Mouse (Mus musculus) liver, adult 2 months (tissue): ENCODE results near the gene Plekhm3. TPM values are rescaled to one million over a fixed set of nuclear protein-coding genes. Genes with fewer than 3 reads are reported as not detected.
A peak's percentile ranks its signal among the peaks of the same experiment; 100 is the strongest.

Experiments
- DNase-seq: peaks from one replicate; pipeline ENCODE4 v3.0.0-alpha.2; 2011; ENCODE audit warnings: low read depth, low spot score; ENCODE audit errors: extremely low read depth
- H3K27ac ChIP-seq: fragments of 200-500 bp; replicated peaks from 2 replicates; pipeline ENCODE4 v1.5.1; 2012; ENCODE audit warnings: low read depth, mild to moderate bottlenecking, control low read depth, inconsistent platforms, low read length; ENCODE audit not compliant: insufficient read depth
- H3K27me3 ChIP-seq: fragments of 200-500 bp; 2 replicates; pipeline ENCODE4 v1.6.1; 2012; ENCODE audit warnings: mild to moderate bottlenecking, moderate library complexity, low read length, inconsistent platforms; ENCODE audit not compliant: control insufficient read depth, insufficient read depth
- H3K36me3 ChIP-seq: fragments of 200-500 bp; 2 replicates; pipeline ENCODE4 v1.6.1; 2012; ENCODE audit warnings: low read length, inconsistent platforms; ENCODE audit not compliant: control insufficient read depth, insufficient read depth
- H3K4me1 ChIP-seq: fragments of 200-500 bp; 2 replicates; pipeline ENCODE4 v1.6.1; 2011; ENCODE audit warnings: low read length; ENCODE audit not compliant: control insufficient read depth, insufficient read depth
- H3K4me3 ChIP-seq: fragments of 200-500 bp; 2 replicates; pipeline ENCODE4 v1.5.1; 2011; ENCODE audit warnings: low read depth, mild to moderate bottlenecking, control low read depth, low read length, moderate library complexity; ENCODE audit not compliant: insufficient read depth
- H3K79me2 ChIP-seq: fragments of 200-500 bp; 2 replicates; pipeline ENCODE4 v1.6.1; 2012; ENCODE audit warnings: inconsistent platforms, mild to moderate bottlenecking, low read length, moderate library complexity; ENCODE audit not compliant: control insufficient read depth, insufficient read depth
- H3K9ac ChIP-seq: fragments of 200-500 bp; 2 replicates; pipeline ENCODE4 v1.6.1; 2012; ENCODE audit warnings: low read depth, mild to moderate bottlenecking, control low read depth, inconsistent platforms, low read length
- CTCF ChIP-seq: fragments of 200-500 bp; IDR thresholded peaks from 2 replicates; pipeline ENCODE4 v1.5.1; 2011; ENCODE audit warnings: low read depth, low read length, control low read depth
- POLR2A ChIP-seq: fragments of 200-500 bp; IDR thresholded peaks from 2 replicates; pipeline ENCODE4 v1.6.1; 2011; ENCODE audit warnings: low read length, control low read depth; ENCODE audit not compliant: insufficient read depth; ENCODE audit errors: extremely low read depth
- WGBS: fragments of 180-500 bp; shearing (Covaris S2); methylation state at CpG from one replicate; pipeline ENCODE4 v1.1.7; 2018; 5-methylcytosine and 5-hydroxymethylcytosine counted together
- polyA plus RNA-seq: library from polyadenylated mRNA; depleted of rRNA; stranded (reverse); fragments of >200 nt; gene quantifications from 2 replicates; pipeline ENCODE4 v1.2.3, GENCODE M21; 2012
- total RNA-seq: library from RNA; depleted of rRNA; stranded (reverse); fragments of >200 nt; gene quantifications from 2 replicates; pipeline ENCODE4 v1.2.3, GENCODE M21; 2014

The Plekhm3 gene
- total and polyA plus RNA-seq, 2 experiments = 0.73 to 2.8 TPM

GRCm38 (mm10) chr1:64809085-64809484 lies 147.5 kb downstream of the Plekhm3 start:
- Histone ChIP-seq H3K9ac (no peak overlapping the region), H3K27me3 (no peaks in the 10 kb centered on the region), H3K36me3 (no peaks in the 10 kb centered on the region), H3K27ac (no peak overlapping the region), H3K79me2 (no peaks in the 10 kb centered on the region), H3K4me3 (no peak overlapping the region), H3K4me1 (no peaks in the 10 kb centered on the region)
- WGBS = 31% methylated on average over 2 of the region's 2 CpGs
- DNase-seq = peak; percentile 80
- TF ChIP-seq POLR2A (no peak), CTCF (no peak)

GRCm38 (mm10) chr1:64807766-64808165 lies 148.9 kb downstream of the Plekhm3 start:
- Histone ChIP-seq H3K36me3 (no peaks in the 10 kb centered on the region), H3K27me3 (no peaks in the 10 kb centered on the region), H3K9ac (no peak overlapping the region), H3K27ac (no peak overlapping the region), H3K4me3 (no peak overlapping the region), H3K4me1 (no peaks in the 10 kb centered on the region), H3K79me2 (no peaks in the 10 kb centered on the region)
- no peak for TF ChIP-seq POLR2A
- no peak for TF ChIP-seq CTCF
- WGBS = 18% methylated on average over 1 of the region's 1 CpGs
- DNase-seq = no peak

GRCm38 (mm10) chr1:64805217-64805616 lies 151.4 kb downstream of the Plekhm3 start:
- Histone ChIP-seq H3K27ac (no peak overlapping the region), H3K4me1 (no peaks in the 10 kb centered on the region), H3K79me2 (no peaks in the 10 kb centered on the region), H3K27me3 (no peaks in the 10 kb centered on the region), H3K4me3 (no peak overlapping the region), H3K9ac (no peak overlapping the region), H3K36me3 (no peaks in the 10 kb centered on the region)
- WGBS = 78% methylated on average over 2 of the region's 2 CpGs
- no peak for TF ChIP-seq POLR2A
- no peak for DNase-seq

GRCm38 (mm10) chr1:64802631-64803030 lies 154.0 kb downstream of the Plekhm3 start:
- TF ChIP-seq CTCF = no peak
- H3K27ac ChIP-seq = no peak overlapping the region
- no peaks in the 10 kb centered on the region for H3K36me3 ChIP-seq
- H3K4me3 ChIP-seq = no peak overlapping the region
- H3K9ac ChIP-seq = no peak overlapping the region
- H3K4me1 ChIP-seq = no peaks in the 10 kb centered on the region
- no peaks in the 10 kb centered on the region for H3K27me3 ChIP-seq
- H3K79me2 ChIP-seq = no peaks in the 10 kb centered on the region
- DNase-seq = peak; percentile 50
- 71% methylated on average over 6 of the region's 6 CpGs for WGBS

GRCm38 (mm10) chr1:64797621-64798020 lies 159.0 kb downstream of the Plekhm3 start:
- Histone ChIP-seq H3K79me2 (no peaks in the 10 kb centered on the region), H3K4me1 (peaks cover 11% of the 10 kb centered on the region)
- WGBS = 83% methylated on average over 3 of the region's 3 CpGs

GRCm38 (mm10) chr1:64796867-64797582 lies 159.6 kb downstream of the Plekhm3 start:
- no peaks in the 10 kb centered on the region for H3K79me2 ChIP-seq
- H3K4me3 ChIP-seq = no peak overlapping the region
- TF ChIP-seq CTCF (no peak), POLR2A (no peak)
- H3K9ac ChIP-seq = no peak overlapping the region
- H3K4me1 ChIP-seq = peaks cover 17% of the 10 kb centered on the region
- DNase-seq = no peak
- 86% methylated on average over 6 of the region's 6 CpGs for WGBS
- no peak overlapping the region for H3K27ac ChIP-seq
- no peaks in the 10 kb centered on the region for H3K27me3 ChIP-seq
- no peaks in the 10 kb centered on the region for H3K36me3 ChIP-seq

More at GRCm38 (mm10) chr1:64797621-64798020, 159.0 kb downstream of the Plekhm3 start:
- H3K9ac ChIP-seq = no peak overlapping the region
- no peaks in the 10 kb centered on the region for H3K36me3 ChIP-seq
- no peak for TF ChIP-seq POLR2A
- TF ChIP-seq CTCF = no peak
- no peak overlapping the region for H3K27ac ChIP-seq
- no peak overlapping the region for H3K4me3 ChIP-seq
- DNase-seq = no peak
- H3K27me3 ChIP-seq = no peaks in the 10 kb centered on the region
